23 mouse cellular contexts compared by ENCODE assay signal in genomic region chr6:24666248-24666647, GRCm38 (mm10). TPM values are rescaled to one million over a fixed set of nuclear protein-coding genes. Genes with fewer than 3 reads are reported as not detected.
A peak's percentile ranks its signal among the peaks of the same experiment; 100 is the strongest.
DNase-seq lines count a peak whose midpoint lies in the region; ATAC-seq and TF ChIP-seq lines count a peak whose summit lies in the region.
"Had no signal": no experiment of that assay in that cellular context is flagged by ENCODE, and none has a peak within 500 bp of the region (broad histone marks: within the 10 kb centered on the region; RNA-seq: fewer than 3 reads in every experiment).

No protein-coding gene starts in this region.

- peak overlapping the region; percentile 55; the same call in 1 of the 2 replicates for H3K4me2 ChIP-seq in hindbrain, embryonic 14.5 days (replicated peaks)
- H3K4me2 ChIP-seq in midbrain, embryonic 11.5 days: no peak overlapping the region
- H3K4me2 ChIP-seq in midbrain, embryonic 14.5 days (ENCODE audit: low read length): no peak overlapping the region

- no peak overlapping the region for H3K9ac ChIP-seq in hindbrain, embryonic 14.5 days
- no peak overlapping the region for H3K9ac ChIP-seq in midbrain, embryonic 11.5 days (ENCODE audit: low read length)
- H3K9ac ChIP-seq in midbrain, embryonic 14.5 days (replicated peaks; ENCODE audit: low read length): no peak overlapping the region
- H3K9ac ChIP-seq in MEL (ENCODE audit: control insufficient read depth, low read depth, low read length, poor library complexity, severe bottlenecking): peak overlapping the region; percentile 26; the same call in 1 of the 2 replicates

- TF ChIP-seq RAD21 in MEL (IDR thresholded peaks at IDR 0.05; ENCODE audit: low read depth, low read length): no peak

- no peak for ATAC-seq in hindbrain, embryonic 14.5 days (ENCODE audit: low FRiP score)
- ATAC-seq in midbrain, embryonic 11.5 days (ENCODE audit: low FRiP score): no peak
- ATAC-seq in midbrain, embryonic 14.5 days (ENCODE audit: low FRiP score, low TSS enrichment): no peak
- ATAC-seq: activated CD4-positive, CD25-positive, alpha-beta regulatory T cell, adult 4 months; CD4-positive, CD25-positive, alpha-beta regulatory T cell, adult 4 months; Patski had no signal

- no peaks in the 10 kb centered on the region for H3K27me3 ChIP-seq in hindbrain, embryonic 14.5 days (ENCODE audit: control insufficient read depth, insufficient read depth, low read length)
- no peaks in the 10 kb centered on the region for H3K27me3 ChIP-seq in hindbrain, embryonic 10.5 days (ENCODE audit: insufficient read depth, poor library complexity, severe bottlenecking)
- no peaks in the 10 kb centered on the region for H3K27me3 ChIP-seq in midbrain, embryonic 11.5 days (ENCODE audit: control insufficient read depth, insufficient read depth, low read length)
- H3K27me3 ChIP-seq in midbrain, embryonic 14.5 days (ENCODE audit: control insufficient read depth, insufficient read depth, low read length): no peaks in the 10 kb centered on the region
- no peaks in the 10 kb centered on the region for H3K27me3 ChIP-seq in MEL (ENCODE audit: control insufficient read depth in 1 of 2, insufficient read depth in 2 of 2, low read length in 2 of 2)
- H3K27me3 ChIP-seq: CH12.LX had no signal

- H3K9me3 ChIP-seq in hindbrain, embryonic 14.5 days (ENCODE audit: control insufficient read depth, low read length): no peaks in the 10 kb centered on the region
- no peaks in the 10 kb centered on the region for H3K9me3 ChIP-seq in hindbrain, embryonic 10.5 days
- H3K9me3 ChIP-seq in midbrain, embryonic 11.5 days (ENCODE audit: control insufficient read depth, low read length): no peaks in the 10 kb centered on the region
- H3K9me3 ChIP-seq in midbrain, embryonic 14.5 days (ENCODE audit: control insufficient read depth, low read length): no peaks in the 10 kb centered on the region
- no peaks in the 10 kb centered on the region for H3K9me3 ChIP-seq in MEL (replicated peaks; ENCODE audit: insufficient read depth, low read length)
- H3K9me3 ChIP-seq: G1E had no signal

- H3K79me2 ChIP-seq in MEL (ENCODE audit: control insufficient read depth, insufficient read depth, low read length, poor library complexity): peaks cover 26% of the 10 kb centered on the region

- H3K36me3 ChIP-seq in hindbrain, embryonic 14.5 days (replicated peaks; ENCODE audit: control insufficient read depth, insufficient read depth): no peaks in the 10 kb centered on the region
- peaks cover 3% of the 10 kb centered on the region; the same call in 1 of the 2 replicates for H3K36me3 ChIP-seq in hindbrain, embryonic 10.5 days
- H3K36me3 ChIP-seq in midbrain, embryonic 11.5 days (ENCODE audit: control insufficient read depth, insufficient read depth, low read length): no peaks in the 10 kb centered on the region
- H3K36me3 ChIP-seq in midbrain, embryonic 14.5 days (ENCODE audit: control insufficient read depth, insufficient read depth, low read length): no peaks in the 10 kb centered on the region
- peaks cover 0 to 29% of the 10 kb centered on the region in 2 experiments; a peak in 2 of 4 replicates for H3K36me3 ChIP-seq in MEL (ENCODE audit: control insufficient read depth in 1 of 2, insufficient read depth in 2 of 2, low read length in 2 of 2)

- H3K4me3 ChIP-seq in hindbrain, embryonic 14.5 days (replicated peaks; ENCODE audit: low read length): no peak overlapping the region
- H3K4me3 ChIP-seq in hindbrain, embryonic 10.5 days: no peak overlapping the region
- no peak overlapping the region for H3K4me3 ChIP-seq in midbrain, embryonic 11.5 days (ENCODE audit: low read depth, low read length)
- H3K4me3 ChIP-seq in midbrain, embryonic 14.5 days (replicated peaks; ENCODE audit: low read depth, low read length): no peak overlapping the region
- peak overlapping the region in 1 of 2 experiments; percentile 89; a peak in 2 of 4 replicates for H3K4me3 ChIP-seq in MEL (ENCODE audit: control insufficient read depth in 1 of 2, insufficient read depth in 1 of 2, low read depth in 2 of 2, low read length in 2 of 2)

- 91% methylated on average over 5 of the region's 5 CpGs for WGBS in hindbrain, embryonic 14.5 days
- WGBS in hindbrain, embryonic 10.5 days: 90% methylated on average over 5 of the region's 5 CpGs
- WGBS in midbrain, embryonic 11.5 days: 92% methylated on average over 5 of the region's 5 CpGs
- WGBS in midbrain, embryonic 14.5 days: 93% methylated on average over 5 of the region's 5 CpGs

- peaks cover 21% of the 10 kb centered on the region for H3K4me1 ChIP-seq in hindbrain, embryonic 14.5 days (replicated peaks; ENCODE audit: control insufficient read depth, insufficient read depth, low read length)
- H3K4me1 ChIP-seq in hindbrain, embryonic 10.5 days (replicated peaks): peaks cover 20% of the 10 kb centered on the region
- H3K4me1 ChIP-seq in midbrain, embryonic 11.5 days (ENCODE audit: control insufficient read depth, insufficient read depth, low read length): peaks cover 7% of the 10 kb centered on the region
- H3K4me1 ChIP-seq in midbrain, embryonic 14.5 days (ENCODE audit: control insufficient read depth, insufficient read depth, low read length): peaks cover 20% of the 10 kb centered on the region
- peaks cover 8 to 18% of the 10 kb centered on the region in 2 experiments for H3K4me1 ChIP-seq in MEL (ENCODE audit: control insufficient read depth in 1 of 2, insufficient read depth in 2 of 2, low read length in 2 of 2)

- no peak overlapping the region for H3K27ac ChIP-seq in hindbrain, embryonic 14.5 days
- no peak overlapping the region for H3K27ac ChIP-seq in hindbrain, embryonic 10.5 days
- H3K27ac ChIP-seq in midbrain, embryonic 11.5 days (ENCODE audit: low read depth, low read length): no peak overlapping the region
- no peak overlapping the region for H3K27ac ChIP-seq in midbrain, embryonic 14.5 days (replicated peaks; ENCODE audit: low read depth, low read length)
- peak overlapping the region; percentile 2; the same call in 1 of the 2 replicates for H3K27ac ChIP-seq in MEL (ENCODE audit: control insufficient read depth, low read depth, low read length)

- TF ChIP-seq EP300 in MEL (IDR thresholded peaks at IDR 0.05; ENCODE audit: low read depth in 1 of 2, low read length in 2 of 2): peak; percentile 53 to 59; a peak in 3 of 4 replicates

- TF ChIP-seq CTCF in MEL (IDR thresholded peaks at IDR 0.05 in 2 of 3, conservative IDR thresholded peaks at IDR 0.05 in 1 of 3; ENCODE audit: control insufficient read depth in 1 of 3, insufficient read depth in 1 of 3, low read depth in 2 of 3, low read length in 3 of 3, poor library complexity in 1 of 3, severe bottlenecking in 1 of 3): no peak

- TF ChIP-seq POLR2A in MEL (IDR thresholded peaks at IDR 0.05; ENCODE audit: control insufficient read depth in 1 of 2, insufficient read depth in 1 of 2, low read depth in 1 of 2, low read length in 2 of 2, poor library complexity in 1 of 2): no peak

- DNase-seq in adrenal gland, adult 2 months: peak; percentile 34
- DNase-seq in adrenal gland, postnatal 4 days (ENCODE audit: low spot score in 2 of 2): no peak
- no peak for DNase-seq in hindbrain, embryonic 14.5 days (ENCODE audit: low spot score)
- DNase-seq in hindbrain, embryonic 10.5 days (ENCODE audit: low spot score): no peak
- DNase-seq in midbrain, embryonic 11.5 days (ENCODE audit: low spot score, missing footprints): peak; percentile 37
- DNase-seq in midbrain, embryonic 14.5 days: no peak
- peak; percentile 71 for DNase-seq in MEL (ENCODE audit: low read depth, low spot score)
- no peak for DNase-seq in heart, adult 18-20 months
- DNase-seq: adrenal gland, adult 8-10 months; adrenal gland, postnatal 10 days; adrenal gland, postnatal 14 days; adrenal gland, postnatal 25 days; B cell, adult 2 months; cerebellum, adult 11 months; cerebellum, adult 11-12 months; cerebellum, adult 18-20 months; cerebellum, adult 2 months; cerebellum, adult 8-10 months had no signal

TF ChIP-seq in MEL, 35 proteins besides CTCF, POLR2A, EP300 and RAD21 (continues in another document):
- TF ChIP-seq BHLHE40 (IDR thresholded peaks at IDR 0.05; ENCODE audit: borderline replicate concordance, low read depth, low read length) (no peak), ZC3H11A (IDR thresholded peaks at IDR 0.05; ENCODE audit: low read depth, low read length) (no peak), E2F4 (IDR thresholded peaks at IDR 0.05; ENCODE audit: borderline replicate concordance, low read depth, low read length) (no peak), GABPA (IDR thresholded peaks at IDR 0.05; ENCODE audit: low read depth, low read length) (no peak), JUND (IDR thresholded peaks at IDR 0.05; ENCODE audit: low read depth, low read length) (no peak), SMC3 (IDR thresholded peaks at IDR 0.05; ENCODE audit: low read depth, low read length) (no peak), USF2 (IDR thresholded peaks at IDR 0.05; ENCODE audit: borderline replicate concordance in 1 of 2, insufficient read depth in 1 of 2, low read depth in 1 of 2, low read length in 2 of 2) (no peak), POLR2AphosphoS5 (IDR thresholded peaks at IDR 0.05; ENCODE audit: borderline replicate concordance, low read depth, low read length) (no peak), ZNF384 (IDR thresholded peaks at IDR 0.05; ENCODE audit: low read depth, low read length) (no peak), ETS1 (IDR thresholded peaks at IDR 0.05; ENCODE audit: low read depth, low read length) (peak; percentile 54), KAT2A (conservative IDR thresholded peaks at IDR 0.05; ENCODE audit: low read depth, low read length) (no peak), HCFC1 (IDR thresholded peaks at IDR 0.05; ENCODE audit: low read depth, low read length) (peak; percentile 35; the same call in 1 of the 2 replicates), NELFE (IDR thresholded peaks at IDR 0.05; ENCODE audit: low read depth, low read length) (peak; percentile 24; the same call in 1 of the 2 replicates), MEF2A (IDR thresholded peaks at IDR 0.05; ENCODE audit: extremely low read depth, insufficient replicate concordance, low read depth, low read length, poor library complexity, severe bottlenecking) (no peak), MYB (IDR thresholded peaks at IDR 0.05; ENCODE audit: low read depth, low read length) (peak; percentile 67)

RNA-seq across cellular contexts. Expression of gene Wasl, which starts 1.4 kb away (rescaled TPM):
- total RNA-seq in adrenal gland, adult 2 months (2021): 10 to 100 TPM; 50.3 to 58.3 TPM
- 231 and 314 TPM in 2 replicates for polyA plus RNA-seq in adrenal gland, adult 2 months (2012; rRNA removed)
- 10 to 100 TPM; 58.2 to 67.7 TPM for total RNA-seq in adrenal gland, postnatal 4 days (2021)
- polyA plus RNA-seq in hindbrain, embryonic 14.5 days (2014; fragmentation: Nextera tagmentation; extraction: Ambion mirVana): 47.0 and 48.4 TPM in 2 replicates
- 63.6 and 68.3 TPM in 2 replicates for polyA plus RNA-seq in hindbrain, embryonic 10.5 days (2016; fragmentation: Nextera tagmentation; extraction: Ambion mirVana)
- polyA plus RNA-seq in midbrain, embryonic 11.5 days (2014; fragmentation: Nextera tagmentation; extraction: Ambion mirVana): 47.0 and 50.7 TPM in 2 replicates
- 48.3 and 53.1 TPM in 2 replicates for polyA plus RNA-seq in midbrain, embryonic 14.5 days (2014; fragmentation: Nextera tagmentation; extraction: Ambion mirVana)
- 3.6 and 4.3 TPM in 2 replicates for total RNA-seq in MEL (2012; rRNA removed)
- 10 to 100 TPM in 1 of 2 experiments, 1 to 10 TPM in 1; 9.5 to 33.3 TPM for polyA plus RNA-seq in MEL (2012; ENCODE audit: insufficient read depth in 1 of 2, insufficient read length in 2 of 2, low read depth in 1 of 2, low replicate concordance in 2 of 2, missing spikeins in 1 of 2)
- total RNA-seq in heart, adult 18-20 months (2021): 10 to 100 TPM; 26.5 to 26.9 TPM

Comparison
In these comparisons a context has a peak if more than half of its experiments do, and no peak if none do; other contexts are left out.
1. DNase-seq: peak in adrenal gland, adult 2 months (single experiment), midbrain, embryonic 11.5 days (single experiment) and MEL (single experiment); none in adrenal gland, postnatal 4 days (0 of 2), hindbrain, embryonic 14.5 days (single experiment), hindbrain, embryonic 10.5 days (single experiment), midbrain, embryonic 14.5 days (single experiment) and heart, adult 18-20 months (0 of 2).